Mouse (Mus musculus): Measurements from ENCODE around the gene Ferd3l. TPM values are rescaled to one million over a fixed set of nuclear protein-coding genes. Genes with fewer than 3 reads are reported as not detected.

Ferd3l gene
- polyA plus RNA-seq, 1 experiment from 2014 or later: 0.64 TPM

- Histone ChIP-seq H3K36me3 (no peaks in the 10 kb centered on the region), H3K4me3 (replicated peaks) (peak overlapping the region; percentile 50), H3K9ac (replicated peaks) (peak overlapping the region; percentile 52), H3K4me2 (peak overlapping the region; percentile 81), H3K4me1 (peaks cover 26% of the 10 kb centered on the region), H3K27me3 (replicated peaks) (peaks cover 89% of the 10 kb centered on the region), H3K9me3 (replicated peaks) (no peaks in the 10 kb centered on the region), H3K27ac (replicated peaks) (no peak overlapping the region; the same call in 1 of the 2 replicates)
- ATAC-seq (ENCODE audit: low FRiP score): peak; percentile 30
- WGBS: under 1% methylated on average over 50 of the region's 56 CpGs
These were observed 30.3 kb downstream of the Ferd3l start for GRCm38 (mm10) chr12:33958241-33959194.

GRCm38 (mm10) chr12:33959206-33959605 is 31.0 kb downstream of the Ferd3l start:
- Histone ChIP-seq H3K4me3 (replicated peaks) (peak overlapping the region; percentile 50), H3K4me1 (peaks cover 26% of the 10 kb centered on the region), H3K36me3 (no peaks in the 10 kb centered on the region), H3K9me3 (replicated peaks) (no peaks in the 10 kb centered on the region), H3K27ac (replicated peaks) (no peak overlapping the region), H3K27me3 (replicated peaks) (peaks cover 90% of the 10 kb centered on the region), H3K4me2 (peak overlapping the region; percentile 81; the same call in 1 of the 2 replicates), H3K9ac (replicated peaks) (no peak overlapping the region)
- no peak for ATAC-seq (ENCODE audit: low FRiP score)
- WGBS: 3% methylated on average over 6 of the region's 6 CpGs

DNA sequence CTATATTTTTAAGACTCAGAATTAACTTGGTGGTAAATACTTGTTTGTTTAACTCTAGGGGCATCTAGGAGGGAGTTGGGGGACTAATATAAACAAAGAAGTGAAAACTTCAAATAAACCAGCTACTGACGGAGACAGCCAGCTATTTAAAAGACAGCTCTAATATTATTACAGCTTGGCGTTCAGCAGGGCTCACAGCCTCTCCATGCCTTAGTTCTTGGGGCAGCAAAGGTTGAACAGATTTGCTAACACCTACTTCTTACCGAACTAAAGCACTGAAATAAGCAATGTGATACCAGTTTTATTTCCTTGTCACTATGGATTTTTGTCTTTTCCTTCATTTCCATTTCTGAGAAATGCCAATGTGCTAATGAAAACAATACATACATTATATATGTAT is 31.6 kb downstream of the Ferd3l start:
- Histone ChIP-seq H3K27me3 (replicated peaks) (peaks cover 91% of the 10 kb centered on the region), H3K36me3 (no peaks in the 10 kb centered on the region), H3K4me1 (peaks cover 26% of the 10 kb centered on the region), H3K4me2 (no peak overlapping the region), H3K9me3 (replicated peaks) (no peaks in the 10 kb centered on the region), H3K4me3 (replicated peaks) (no peak overlapping the region), H3K9ac (replicated peaks) (no peak overlapping the region), H3K27ac (replicated peaks) (no peak overlapping the region)
- WGBS: 5% methylated on average over 3 of the region's 3 CpGs
- no peak for ATAC-seq (ENCODE audit: low FRiP score)

DNA sequence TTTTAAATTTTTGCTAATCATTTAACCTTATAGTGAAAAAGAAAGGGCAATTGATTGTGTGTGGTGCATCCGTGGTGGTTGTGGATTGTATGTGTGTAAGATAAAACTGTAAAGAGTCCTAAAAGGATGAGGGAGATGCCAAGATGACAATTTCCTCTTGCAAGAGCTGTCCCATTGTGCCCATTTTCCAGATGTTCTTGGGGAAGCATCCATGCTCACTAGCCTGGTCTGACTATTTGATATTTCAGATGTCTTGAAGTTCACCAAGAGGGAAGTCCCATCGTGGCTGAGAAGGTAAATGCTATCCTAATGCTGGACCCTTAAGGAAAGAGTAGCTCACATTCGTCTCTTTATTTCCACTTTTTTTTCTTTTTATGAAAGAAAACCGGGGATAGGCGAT is 32.8 kb downstream of the Ferd3l start:
- Histone ChIP-seq H3K4me3 (replicated peaks) (no peak overlapping the region), H3K4me2 (no peak overlapping the region)
- 12% methylated on average over 5 of the region's 5 CpGs for WGBS

GRCm38 (mm10) chr12:33962118-33962772 is 34.0 kb downstream of the Ferd3l start:
- no peaks in the 10 kb centered on the region for H3K36me3 ChIP-seq
- H3K27ac ChIP-seq (replicated peaks): no peak overlapping the region
- peaks cover 26% of the 10 kb centered on the region for H3K4me1 ChIP-seq
- no peak overlapping the region for H3K9ac ChIP-seq (replicated peaks)
- H3K4me2 ChIP-seq: 0 out of 2 replicates have a peak overlapping the region, but pooled peaks have one; percentile 1
- no peak for ATAC-seq (ENCODE audit: low FRiP score)
- H3K27me3 ChIP-seq (replicated peaks): peaks cover 84% of the 10 kb centered on the region
- 4% methylated on average over 17 of the region's 17 CpGs for WGBS
- H3K9me3 ChIP-seq (replicated peaks): no peaks in the 10 kb centered on the region
- H3K4me3 ChIP-seq (replicated peaks): no peak overlapping the region

More for the DNA sequence above, 32.8 kb downstream of the Ferd3l start:
- ATAC-seq (ENCODE audit: low FRiP score): no peak
- Histone ChIP-seq H3K36me3 (no peaks in the 10 kb centered on the region), H3K4me1 (peaks cover 24% of the 10 kb centered on the region), H3K27me3 (replicated peaks) (peaks cover 90% of the 10 kb centered on the region), H3K9ac (replicated peaks) (no peak overlapping the region), H3K27ac (replicated peaks) (no peak overlapping the region), H3K9me3 (replicated peaks) (no peaks in the 10 kb centered on the region)

GRCm38 (mm10) chr12:33962773-33963130 is 34.5 kb downstream of the Ferd3l start:
- H3K27ac ChIP-seq (replicated peaks): no peak overlapping the region
- H3K4me3 ChIP-seq (replicated peaks): no peak overlapping the region
- 4% methylated on average over 9 of the region's 9 CpGs for WGBS
- peaks cover 25% of the 10 kb centered on the region for H3K4me1 ChIP-seq
- H3K36me3 ChIP-seq: no peaks in the 10 kb centered on the region
- H3K4me2 ChIP-seq: 0 out of 2 replicates have a peak overlapping the region, but pooled peaks have one; percentile 1
- H3K9me3 ChIP-seq (replicated peaks): no peaks in the 10 kb centered on the region
- H3K27me3 ChIP-seq (replicated peaks): peaks cover 84% of the 10 kb centered on the region
- H3K9ac ChIP-seq (replicated peaks): no peak overlapping the region
- ATAC-seq (ENCODE audit: low FRiP score): no peak

- no peak for ATAC-seq (ENCODE audit: low FRiP score)
- WGBS: 4% methylated on average over 15 of the region's 15 CpGs
- Histone ChIP-seq H3K36me3 (no peaks in the 10 kb centered on the region), H3K27me3 (replicated peaks) (peaks cover 81% of the 10 kb centered on the region), H3K4me1 (peaks cover 15% of the 10 kb centered on the region), H3K4me2 (no peak overlapping the region), H3K27ac (replicated peaks) (no peak overlapping the region), H3K9ac (replicated peaks) (no peak overlapping the region), H3K4me3 (replicated peaks) (no peak overlapping the region), H3K9me3 (replicated peaks) (no peaks in the 10 kb centered on the region)
These were observed 35.6 kb downstream of the Ferd3l start for GRCm38 (mm10) chr12:33963671-33964369.

DNA sequence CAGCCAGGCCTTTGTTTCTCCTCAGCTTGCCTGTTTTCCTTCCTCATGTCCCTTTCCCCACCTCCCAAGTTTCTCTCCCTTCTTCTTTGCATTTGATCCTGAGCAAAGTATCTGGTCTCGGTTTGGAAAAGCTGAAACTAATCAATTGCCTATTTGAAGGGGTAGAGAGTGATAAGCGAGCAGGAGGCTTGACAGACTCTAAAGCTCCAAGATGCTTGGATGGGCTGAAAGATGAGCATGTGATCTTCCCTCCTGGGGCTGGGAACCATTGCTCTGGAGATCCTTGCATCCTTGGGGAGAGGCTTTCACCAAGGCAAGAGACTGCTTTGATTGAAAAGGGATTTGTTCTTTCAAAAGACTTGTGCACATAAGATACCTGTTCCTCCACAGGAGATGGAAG is 36.2 kb downstream of the Ferd3l start:
- H3K4me3 ChIP-seq (replicated peaks): no peak overlapping the region
- H3K27ac ChIP-seq (replicated peaks): no peak overlapping the region
- no peak for ATAC-seq (ENCODE audit: low FRiP score)
- no peaks in the 10 kb centered on the region for H3K9me3 ChIP-seq (replicated peaks)
- peaks cover 15% of the 10 kb centered on the region for H3K4me1 ChIP-seq
- peaks cover 81% of the 10 kb centered on the region for H3K27me3 ChIP-seq (replicated peaks)
- H3K36me3 ChIP-seq: no peaks in the 10 kb centered on the region
- no peak overlapping the region for H3K4me2 ChIP-seq
- 11% methylated on average over 2 of the region's 2 CpGs for WGBS
- no peak overlapping the region for H3K9ac ChIP-seq (replicated peaks)

DNA sequence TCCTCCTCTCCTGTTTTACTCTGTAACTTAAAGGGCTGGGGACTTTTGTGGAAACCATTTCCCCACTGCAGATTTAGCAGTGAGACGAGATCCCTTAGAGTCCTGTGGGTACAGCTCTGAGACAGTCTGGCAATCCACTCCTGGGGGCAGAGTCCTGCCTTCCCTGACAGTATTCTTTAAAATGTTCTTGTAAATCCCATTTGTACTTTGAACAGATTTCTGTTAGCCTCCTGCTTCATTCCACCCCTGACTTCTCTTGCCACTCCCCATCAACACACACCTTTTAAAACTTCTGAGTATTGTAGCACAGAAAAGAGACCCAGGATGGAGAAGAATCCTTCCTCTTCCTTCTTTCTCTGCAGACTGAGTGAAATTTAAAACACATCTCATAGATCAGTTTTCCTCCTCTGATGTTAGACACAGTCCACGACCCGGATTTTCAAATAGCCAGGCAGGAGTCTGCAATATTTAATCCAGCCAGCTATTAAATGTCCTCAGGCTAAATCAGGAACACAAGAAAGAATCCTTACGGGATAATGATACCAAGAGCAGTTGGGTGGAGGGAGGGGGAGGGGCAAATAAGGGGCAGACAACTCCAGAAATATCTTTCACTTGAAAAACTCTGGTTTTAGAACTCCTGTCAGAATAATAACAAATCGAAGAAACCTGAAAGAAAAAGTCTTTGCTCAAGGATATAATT is 37.6 kb downstream of the Ferd3l start:
- 4% methylated on average over 5 of the region's 5 CpGs for WGBS
- no peak for ATAC-seq (ENCODE audit: low FRiP score)
- Histone ChIP-seq H3K36me3 (no peaks in the 10 kb centered on the region), H3K9me3 (replicated peaks) (no peaks in the 10 kb centered on the region), H3K27me3 (replicated peaks) (peaks cover 84% of the 10 kb centered on the region), H3K9ac (replicated peaks) (no peak overlapping the region), H3K4me2 (no peak overlapping the region), H3K4me1 (peaks cover 15% of the 10 kb centered on the region), H3K27ac (replicated peaks) (no peak overlapping the region), H3K4me3 (replicated peaks) (no peak overlapping the region)

- WGBS: under 1% methylated on average over 35 of the region's 35 CpGs
- H3K27me3 ChIP-seq (replicated peaks): peaks cover 83% of the 10 kb centered on the region
These were observed 38.5 kb downstream of the Ferd3l start for GRCm38 (mm10) chr12:33966490-33967415.

More at GRCm38 (mm10) chr12:33966490-33967415, 38.5 kb downstream of the Ferd3l start:
- peaks cover 15% of the 10 kb centered on the region for H3K4me1 ChIP-seq
- no peak overlapping the region for H3K27ac ChIP-seq (replicated peaks)
- peak; percentile 11; the same call in 1 of the 2 replicates for ATAC-seq (ENCODE audit: low FRiP score)
- no peaks in the 10 kb centered on the region for H3K9me3 ChIP-seq (replicated peaks)
- H3K36me3 ChIP-seq: no peaks in the 10 kb centered on the region
- no peak overlapping the region for H3K9ac ChIP-seq (replicated peaks)
- H3K4me2 ChIP-seq: peak overlapping the region; percentile 40
- H3K4me3 ChIP-seq (replicated peaks): peak overlapping the region; percentile 14; the same call in 1 of the 2 replicates
